Mouse (Mus musculus) lung, embryonic 16.5 days (tissue): Measurements from ENCODE around the gene Dop1b. TPM values are rescaled to one million over a fixed set of nuclear protein-coding genes. Genes with fewer than 3 reads are reported as not detected.
A peak's percentile ranks its signal among the peaks of the same experiment; 100 is the strongest.

Experiments
- ATAC-seq: fragments of 200-750 bp; cut with Nextera tagmentation; 2 replicates; pipeline ENCODE4 v1.8.0; 2017; ENCODE audit warnings: low read depth, mild to moderate bottlenecking, moderate library complexity
- H3K27ac ChIP-seq: fragments of 300-500 bp; sonication (generic); 2 replicates; pipeline ENCODE4 v1.5.1; 2014; ENCODE audit warnings: mild to moderate bottlenecking, control low read depth, low read length
- H3K27me3 ChIP-seq: fragments of 300-500 bp; sonication (generic); 2 replicates; pipeline ENCODE4 v1.6.1; 2014; ENCODE audit warnings: low read depth, low read length, mixed read lengths; ENCODE audit not compliant: control insufficient read depth, insufficient read depth
- H3K36me3 ChIP-seq: fragments of 300-500 bp; sonication (generic); 2 replicates; pipeline ENCODE4 v1.6.1; 2014; ENCODE audit warnings: low read length; ENCODE audit not compliant: control insufficient read depth, insufficient read depth
- H3K4me1 ChIP-seq: fragments of 300-500 bp; sonication (generic); replicated peaks from 2 replicates; pipeline ENCODE4 v1.6.1; 2014; ENCODE audit warnings: low read length, mixed read lengths; ENCODE audit not compliant: control insufficient read depth, insufficient read depth
- H3K4me2 ChIP-seq: fragments of 300-500 bp; sonication (generic); 2 replicates; pipeline ENCODE4 v1.6.1; 2014; ENCODE audit warnings: low read depth, low read length, control low read depth
- H3K4me3 ChIP-seq: fragments of 300-500 bp; sonication (generic); 2 replicates; pipeline ENCODE4 v1.5.1; 2014; ENCODE audit warnings: mild to moderate bottlenecking, low read length, control low read depth
- H3K9ac ChIP-seq: fragments of 300-500 bp; sonication (generic); 2 replicates; pipeline ENCODE4 v1.6.1; 2014; ENCODE audit warnings: low read length, control low read depth
- H3K9me3 ChIP-seq: fragments of 300-500 bp; sonication (generic); 2 replicates; pipeline ENCODE4 v1.6.1; 2016; ENCODE audit warnings: low read length; ENCODE audit not compliant: control insufficient read depth
- WGBS: fragments of 180-500 bp; shearing (Covaris S2); extraction: QIAGEN DNeasy Blood & Tissue Kit; methylation state at CpG from one replicate; pipeline ENCODE4 v1.1.7; 2014; 5-methylcytosine and 5-hydroxymethylcytosine counted together
- polyA plus RNA-seq: library from polyadenylated mRNA; unstranded; fragments of >200 nt; fragmentation: Nextera tagmentation; extraction: Ambion mirVana; gene quantifications from 2 replicates; pipeline ENCODE4 v1.2.1, GENCODE M21; 2015

Gene Dop1b
- polyA plus RNA-seq, 1 experiment from 2014 or later: 19.3 TPM

DNA sequence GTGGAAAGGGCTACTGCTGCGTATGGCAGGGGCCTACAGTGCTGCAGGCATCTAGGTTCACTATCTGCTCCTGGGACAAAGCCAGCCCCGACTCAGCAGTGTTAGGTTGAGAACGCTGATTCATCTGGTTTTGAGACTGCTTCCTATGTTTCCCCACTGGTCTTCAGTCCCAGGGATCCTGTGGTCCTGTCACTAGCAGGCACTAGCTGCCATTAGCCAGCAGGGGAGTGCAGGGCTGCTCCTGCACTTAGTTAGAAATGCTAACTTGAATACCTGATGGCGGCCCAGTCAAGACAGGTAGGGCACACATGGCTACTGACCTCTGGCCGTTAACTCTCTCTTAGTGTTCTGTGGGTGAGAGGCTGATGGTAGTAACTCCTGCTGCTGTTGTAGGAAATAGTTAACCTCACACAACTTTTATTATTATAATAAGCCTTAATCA, 32.4 kb downstream of the Dop1b start:
- H3K27ac ChIP-seq: no peak overlapping the region
- H3K27me3 ChIP-seq: no peaks in the 10 kb centered on the region
- 0 out of 2 replicates have a peak, but pooled peaks have one; percentile 8 for ATAC-seq

DNA sequence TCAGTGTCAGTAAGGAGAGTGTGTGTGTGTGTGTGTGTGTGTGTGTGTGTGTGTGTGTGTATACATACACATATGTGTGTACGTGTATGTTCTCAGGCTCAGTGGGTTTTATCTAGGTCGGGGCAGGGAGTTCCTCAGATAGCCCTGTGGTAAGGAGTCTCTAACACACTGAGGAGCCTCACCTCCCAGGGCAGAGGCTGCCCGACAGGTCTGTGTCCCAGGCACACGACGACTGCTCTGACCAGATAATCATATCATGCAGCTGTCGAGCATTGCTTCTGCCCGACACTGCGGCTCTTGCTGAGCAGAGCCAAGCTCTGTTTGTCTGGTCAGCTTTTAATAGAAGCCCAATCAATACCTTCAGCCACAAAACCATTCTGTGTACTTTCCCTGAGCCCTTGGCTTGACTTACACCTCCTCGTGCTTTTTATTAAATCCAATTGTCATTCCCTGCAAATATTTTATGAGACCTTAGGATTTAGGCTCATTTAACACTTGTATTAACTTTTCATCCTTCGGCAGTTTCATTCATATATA, 33.2 kb downstream of the Dop1b start:
- Histone ChIP-seq H3K4me2 (no peak overlapping the region), H3K9ac (no peak overlapping the region), H3K4me1 (peaks cover 17% of the 10 kb centered on the region), H3K27ac (no peak overlapping the region), H3K9me3 (no peaks in the 10 kb centered on the region), H3K36me3 (peaks cover 3% of the 10 kb centered on the region; the same call in 1 of the 2 replicates), H3K4me3 (no peak overlapping the region), H3K27me3 (no peaks in the 10 kb centered on the region)
- WGBS: 71% methylated on average over 10 of the region's 10 CpGs
- no peak for ATAC-seq

More for the DNA sequence above, 32.4 kb downstream of the Dop1b start:
- Histone ChIP-seq H3K9ac (0 out of 2 replicates have a peak overlapping the region, but pooled peaks have one; percentile 18), H3K9me3 (no peaks in the 10 kb centered on the region), H3K36me3 (peaks cover 6% of the 10 kb centered on the region; the same call in 1 of the 2 replicates), H3K4me1 (peaks cover 17% of the 10 kb centered on the region), H3K4me2 (no peak overlapping the region), H3K4me3 (no peak overlapping the region)
- 44% methylated on average over 5 of the region's 5 CpGs for WGBS

DNA sequence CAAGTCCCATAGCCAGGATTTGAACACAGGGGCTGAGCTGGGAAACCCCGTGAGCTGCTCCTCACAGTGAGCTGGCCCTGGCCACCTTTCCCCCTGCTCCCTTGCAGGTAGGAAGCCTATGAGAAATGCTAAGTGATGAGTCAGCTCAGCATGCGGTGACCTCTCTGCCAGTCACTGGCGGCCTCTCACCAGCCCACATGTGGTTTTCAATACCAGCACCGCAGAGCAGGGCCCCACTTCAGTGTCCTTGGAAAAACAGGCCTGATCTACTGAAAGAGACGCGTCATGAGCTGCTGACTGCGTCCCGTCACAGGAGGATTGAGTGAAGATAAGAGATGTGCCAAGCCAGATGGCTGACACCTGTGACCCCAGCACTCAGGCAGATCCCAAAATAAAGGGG, 34.7 kb downstream of the Dop1b start:
- H3K4me2 ChIP-seq: no peak overlapping the region
- H3K9ac ChIP-seq: no peak overlapping the region
- H3K4me3 ChIP-seq: no peak overlapping the region
- H3K4me1 ChIP-seq: peaks cover 17% of the 10 kb centered on the region
- H3K27me3 ChIP-seq: no peaks in the 10 kb centered on the region
- H3K36me3 ChIP-seq: peaks cover 3% of the 10 kb centered on the region; the same call in 1 of the 2 replicates
- no peaks in the 10 kb centered on the region for H3K9me3 ChIP-seq
- WGBS: 68% methylated on average over 8 of the region's 8 CpGs
- no peak overlapping the region for H3K27ac ChIP-seq
- ATAC-seq: no peak

DNA sequence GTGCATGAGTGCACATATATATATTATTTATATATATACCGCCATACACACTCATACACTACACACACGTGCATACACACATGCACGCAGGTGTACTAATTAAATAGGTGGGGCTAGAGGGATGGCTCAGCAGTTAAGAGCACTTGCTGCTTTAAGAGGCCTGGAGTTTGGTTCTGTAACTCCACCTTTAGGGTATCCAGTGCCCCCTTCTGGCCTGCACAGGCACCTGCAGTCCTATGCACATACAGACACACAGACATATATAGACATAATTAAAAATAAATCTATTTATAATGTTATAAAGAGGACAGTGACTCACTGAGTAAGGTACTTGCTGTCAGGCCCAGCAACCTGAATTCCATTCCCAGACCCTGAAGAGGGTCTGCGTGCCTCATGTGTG, 35.3 kb downstream of the Dop1b start:
- peaks cover 3% of the 10 kb centered on the region; the same call in 1 of the 2 replicates for H3K36me3 ChIP-seq
- H3K27me3 ChIP-seq: no peaks in the 10 kb centered on the region
- peaks cover 17% of the 10 kb centered on the region for H3K4me1 ChIP-seq
- no peak overlapping the region for H3K4me3 ChIP-seq
- 87% methylated on average over 4 of the region's 4 CpGs for WGBS
- no peak overlapping the region for H3K9ac ChIP-seq
- H3K27ac ChIP-seq: no peak overlapping the region
- no peak overlapping the region for H3K4me2 ChIP-seq
- ATAC-seq: no peak
- no peaks in the 10 kb centered on the region for H3K9me3 ChIP-seq

DNA sequence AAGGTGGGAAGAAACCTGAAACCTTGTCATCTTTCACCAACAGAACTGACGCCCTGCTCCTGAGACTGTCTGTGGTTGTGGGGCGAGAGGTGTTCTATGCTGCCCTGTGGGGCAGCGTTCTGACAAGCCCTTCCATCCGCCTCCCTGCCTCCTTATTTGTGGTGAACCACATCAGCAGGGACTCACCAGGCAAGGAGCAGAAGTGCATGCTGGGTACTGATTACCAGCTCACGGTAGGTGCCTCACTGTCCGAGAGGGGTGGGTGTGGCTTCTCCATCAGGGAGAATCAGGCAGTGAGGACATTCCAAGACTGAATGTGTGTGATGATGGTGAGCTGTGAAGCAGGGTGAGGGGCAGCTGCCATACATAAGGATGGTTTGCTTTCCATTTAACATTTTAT, 35.7 kb downstream of the Dop1b start:
- no peak overlapping the region for H3K9ac ChIP-seq
- H3K4me2 ChIP-seq: no peak overlapping the region
- no peak overlapping the region for H3K4me3 ChIP-seq
- H3K36me3 ChIP-seq: peaks cover 3% of the 10 kb centered on the region; the same call in 1 of the 2 replicates
- peaks cover 13% of the 10 kb centered on the region for H3K4me1 ChIP-seq
- 74% methylated on average over 6 of the region's 6 CpGs for WGBS
- H3K9me3 ChIP-seq: no peaks in the 10 kb centered on the region
- no peaks in the 10 kb centered on the region for H3K27me3 ChIP-seq
- H3K27ac ChIP-seq: no peak overlapping the region
- ATAC-seq: no peak

DNA sequence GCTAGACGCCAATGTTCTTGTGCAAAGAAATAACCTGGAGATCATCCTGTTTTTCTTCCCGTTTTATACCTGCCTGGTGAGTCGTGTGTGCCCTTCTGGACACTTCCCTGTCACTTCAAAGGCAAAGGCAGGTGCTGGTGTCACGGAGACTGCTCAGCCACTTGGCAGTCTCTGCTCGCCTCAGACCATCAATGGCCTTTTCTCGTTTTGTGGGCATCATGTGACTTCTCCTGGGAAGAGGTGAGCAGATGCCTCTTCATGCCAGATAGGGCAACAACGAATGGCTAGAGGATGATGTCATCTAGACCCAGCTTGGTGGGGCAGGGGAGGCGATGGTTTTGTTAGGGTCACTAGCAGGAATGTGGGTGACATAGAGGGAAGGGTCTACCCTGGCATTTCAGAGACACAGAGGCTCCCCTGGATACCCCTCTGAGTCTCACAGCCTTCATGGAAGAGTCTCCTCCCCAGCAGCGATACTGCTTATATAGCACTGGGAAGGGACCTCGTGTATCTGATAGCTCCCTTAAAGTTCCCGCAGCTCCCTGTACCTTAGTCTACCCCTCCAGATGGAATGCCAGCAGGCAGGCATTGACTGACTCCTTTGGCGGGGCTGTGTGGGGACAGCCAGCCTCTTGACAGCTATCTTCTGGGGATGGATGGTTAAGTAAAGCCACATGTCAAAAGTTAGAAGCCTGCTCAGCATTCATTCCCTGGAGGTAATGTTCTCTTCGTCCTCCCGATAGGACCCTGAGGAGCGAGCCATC, 37.6 kb downstream of the Dop1b start:
- Histone ChIP-seq H3K9me3 (no peaks in the 10 kb centered on the region), H3K4me3 (no peak overlapping the region), H3K4me2 (no peak overlapping the region), H3K4me1 (no peaks in the 10 kb centered on the region), H3K36me3 (peaks cover 9% of the 10 kb centered on the region), H3K27me3 (no peaks in the 10 kb centered on the region), H3K27ac (no peak overlapping the region), H3K9ac (no peak overlapping the region)
- 73% methylated on average over 15 of the region's 15 CpGs for WGBS
- no peak for ATAC-seq

DNA sequence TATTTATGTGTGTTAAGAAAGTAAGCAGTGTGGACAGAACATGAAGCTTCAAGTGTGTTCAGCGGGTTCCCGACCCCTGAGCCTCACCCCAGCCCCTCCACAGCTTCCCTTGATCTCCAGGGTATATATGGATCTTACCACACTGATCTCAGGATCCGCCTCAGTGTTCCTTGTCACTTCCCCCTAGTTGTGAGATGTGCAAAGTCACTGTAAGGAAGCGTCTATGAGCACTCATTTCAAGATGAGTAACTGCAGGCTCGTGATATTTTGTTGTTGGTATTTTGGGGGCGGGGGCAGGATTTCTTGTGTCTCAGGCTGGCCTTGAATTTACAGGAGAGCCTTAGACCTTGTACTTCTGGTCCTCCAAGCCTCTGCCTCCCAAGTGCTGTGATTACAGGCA, 38.8 kb downstream of the Dop1b start:
- 48% methylated on average over 6 of the region's 6 CpGs for WGBS
- Histone ChIP-seq H3K9me3 (no peaks in the 10 kb centered on the region), H3K27me3 (no peaks in the 10 kb centered on the region), H3K4me1 (no peaks in the 10 kb centered on the region), H3K27ac (no peak overlapping the region), H3K4me3 (no peak overlapping the region), H3K36me3 (peaks cover 12% of the 10 kb centered on the region), H3K9ac (no peak overlapping the region), H3K4me2 (no peak overlapping the region)
- no peak for ATAC-seq

DNA sequence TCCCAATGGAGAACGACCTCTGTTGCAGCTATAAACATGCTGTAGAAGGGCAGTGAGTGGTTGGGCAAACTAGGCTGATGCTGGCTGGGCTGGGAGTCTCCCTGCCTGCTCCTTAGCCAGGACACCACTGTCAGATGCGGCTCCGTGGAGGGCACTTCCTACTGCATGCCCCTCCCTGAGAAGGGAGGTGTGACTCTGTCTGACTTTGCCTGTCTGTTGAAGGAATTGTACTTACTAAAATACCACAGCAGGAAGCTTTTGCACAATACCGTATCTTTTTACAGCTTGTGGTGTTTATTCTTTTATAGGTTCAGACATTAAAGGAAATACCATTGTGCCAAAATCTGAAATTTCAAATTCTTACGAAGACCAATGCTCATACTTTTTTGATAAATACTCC, 40.1 kb downstream of the Dop1b start:
- H3K4me2 ChIP-seq: no peak overlapping the region
- WGBS: 47% methylated on average over 5 of the region's 5 CpGs
- H3K4me3 ChIP-seq: no peak overlapping the region
- no peaks in the 10 kb centered on the region for H3K9me3 ChIP-seq
- ATAC-seq: no peak
- no peak overlapping the region for H3K9ac ChIP-seq
- H3K27me3 ChIP-seq: no peaks in the 10 kb centered on the region
- H3K27ac ChIP-seq: no peak overlapping the region
- H3K4me1 ChIP-seq: no peaks in the 10 kb centered on the region
- H3K36me3 ChIP-seq: peaks cover 11% of the 10 kb centered on the region

DNA sequence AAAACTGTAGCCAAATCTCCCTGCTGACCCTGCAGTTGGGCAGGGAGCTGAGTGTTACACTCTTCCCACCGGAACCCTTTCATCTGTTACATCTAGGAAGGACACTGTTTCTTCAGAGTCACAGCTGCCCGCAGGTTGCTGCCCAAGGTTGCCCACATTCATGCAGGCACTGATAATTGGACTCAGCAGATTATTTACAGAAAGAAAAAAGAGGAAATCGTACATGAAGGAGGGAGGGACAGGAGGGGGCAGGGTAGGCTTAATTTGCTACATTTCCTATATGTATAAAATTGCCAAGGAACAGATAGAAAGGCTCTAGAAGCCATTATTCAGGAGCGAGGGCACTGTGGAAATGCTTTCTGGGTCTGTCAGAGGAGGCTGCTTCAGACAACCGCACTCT, 44.9 kb downstream of the Dop1b start:
- Histone ChIP-seq H3K4me1 (no peaks in the 10 kb centered on the region), H3K36me3 (peaks cover 10% of the 10 kb centered on the region), H3K9ac (no peak overlapping the region), H3K27ac (no peak overlapping the region), H3K27me3 (no peaks in the 10 kb centered on the region), H3K9me3 (no peaks in the 10 kb centered on the region), H3K4me2 (no peak overlapping the region), H3K4me3 (no peak overlapping the region)
- 79% methylated on average over 5 of the region's 5 CpGs for WGBS
- ATAC-seq: no peak
